Mouse (Mus musculus): ENCODE data around the gene Capn9. TPM values are rescaled to one million over a fixed set of nuclear protein-coding genes. Genes with fewer than 3 reads are reported as not detected.

Gene Capn9
- total and polyA plus RNA-seq, 3 experiments, result 0.10 TPM; not detected in 2

- no peak overlapping the region for H3K27ac ChIP-seq (ENCODE audit: insufficient read depth, low read depth)
- dilution Hi-C loops (cut with MboI; ENCODE audit: extremely low pct_ligation_motif_present, extremely low pct_unique_long_range_greater_than_20kb, low sequenced_read_pairs), result no loop called here
- no peaks in the 10 kb centered on the region for H3K27me3 ChIP-seq (replicated peaks)
- H3K4me3 ChIP-seq (replicated peaks in 1 of 3; ENCODE audit: low read depth in 2 of 3, low read length in 2 of 3, poor library complexity in 1 of 3), result no peak overlapping the region
- H3K79me2 ChIP-seq (replicated peaks; ENCODE audit: control insufficient read depth, extremely low read depth, insufficient read depth, poor library complexity, severe bottlenecking), result no peaks in the 10 kb centered on the region
- no peaks in the 10 kb centered on the region for H3K9me3 ChIP-seq (replicated peaks; ENCODE audit: low read length)
- H3K4me2 ChIP-seq (ENCODE audit: insufficient read depth, low read depth, poor library complexity, severe bottlenecking), result no peak overlapping the region
- in situ Hi-C loops (cut with MboI; ENCODE audit: low pct_ligation_motif_present, low pct_unique_long_range_greater_than_20kb, low sequenced_read_pairs), result no loop called here
- H3K4me1 ChIP-seq (ENCODE audit: control insufficient read depth in 1 of 2, insufficient read depth in 2 of 2), result peaks cover 0 to 5% of the 10 kb centered on the region in 2 experiments; a peak in 2 of 4 replicates
- H3K9ac ChIP-seq (ENCODE audit: insufficient read depth, low read depth), result no peak overlapping the region
- no peak for TF ChIP-seq ZNF384 (IDR thresholded peaks at IDR 0.05; ENCODE audit: low read depth, low read length)
- TF ChIP-seq SIN3A (IDR thresholded peaks at IDR 0.05; ENCODE audit: low read length), result no peak
- H3K36me3 ChIP-seq (replicated peaks in 1 of 2; ENCODE audit: control insufficient read depth in 1 of 2, insufficient read depth in 1 of 2, low read length in 1 of 2), result peaks cover 86 to 98% of the 10 kb centered on the region in 2 experiments
- no peak for DNase-seq (ENCODE audit: extremely low read depth)
Observed at GRCm38 (mm10) chr8:124543272-124543671, 32.6 kb upstream of the Capn9 start.

DNA sequence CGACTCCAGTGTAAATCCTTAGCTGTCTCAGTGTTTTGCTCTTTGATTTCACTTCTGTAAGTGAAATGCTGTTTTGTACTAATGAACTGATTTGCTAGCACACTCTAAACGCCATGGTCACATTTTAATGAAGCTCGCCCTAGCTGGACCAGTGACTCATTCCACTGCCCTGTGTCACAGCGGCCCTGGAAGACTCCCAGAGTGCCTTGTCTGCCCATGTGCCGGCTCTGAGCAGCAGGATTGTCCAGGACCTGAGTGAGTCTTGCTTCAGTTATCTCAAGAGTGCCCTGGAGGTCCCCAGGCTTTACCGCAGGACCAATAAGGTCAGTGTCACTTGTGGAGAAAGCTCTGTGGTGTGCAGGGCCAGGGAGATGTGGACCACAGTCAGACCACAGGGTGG, 29.5 kb upstream of the Capn9 start:
- peaks cover 0 to 5% of the 10 kb centered on the region in 2 experiments; a peak in 2 of 4 replicates for H3K4me1 ChIP-seq (ENCODE audit: control insufficient read depth in 1 of 2, insufficient read depth in 2 of 2)
- no peaks in the 10 kb centered on the region for H3K79me2 ChIP-seq (replicated peaks; ENCODE audit: control insufficient read depth, extremely low read depth, insufficient read depth, poor library complexity, severe bottlenecking)
- no peak overlapping the region for H3K4me2 ChIP-seq (ENCODE audit: insufficient read depth, low read depth, poor library complexity, severe bottlenecking)
- H3K27me3 ChIP-seq (replicated peaks), result no peaks in the 10 kb centered on the region
- peaks cover 90 to 97% of the 10 kb centered on the region in 2 experiments for H3K36me3 ChIP-seq (replicated peaks in 1 of 2; ENCODE audit: control insufficient read depth in 1 of 2, insufficient read depth in 1 of 2, low read length in 1 of 2)
- no peak for DNase-seq (ENCODE audit: extremely low read depth)
- no peak overlapping the region for H3K27ac ChIP-seq (ENCODE audit: insufficient read depth, low read depth)
- H3K4me3 ChIP-seq (replicated peaks in 1 of 3; ENCODE audit: low read depth in 2 of 3, low read length in 2 of 3, poor library complexity in 1 of 3), result no peak overlapping the region
- in situ Hi-C loops (cut with MboI; ENCODE audit: low pct_ligation_motif_present, low pct_unique_long_range_greater_than_20kb, low sequenced_read_pairs) (no loop called here), dilution Hi-C loops (cut with MboI; ENCODE audit: extremely low pct_ligation_motif_present, extremely low pct_unique_long_range_greater_than_20kb, low sequenced_read_pairs) (no loop called here)
- TF ChIP-seq EP300 (IDR thresholded peaks at IDR 0.05; ENCODE audit: low read length), result no peak
- no peak for TF ChIP-seq POLR2A (IDR thresholded peaks at IDR 0.05; ENCODE audit: low read depth, low read length)
- no peak for TF ChIP-seq USF2 (conservative IDR thresholded peaks at IDR 0.05; ENCODE audit: low read depth, low read length)
- H3K9ac ChIP-seq (ENCODE audit: insufficient read depth, low read depth), result no peak overlapping the region
- H3K9me3 ChIP-seq (replicated peaks; ENCODE audit: low read length), result no peaks in the 10 kb centered on the region

DNA sequence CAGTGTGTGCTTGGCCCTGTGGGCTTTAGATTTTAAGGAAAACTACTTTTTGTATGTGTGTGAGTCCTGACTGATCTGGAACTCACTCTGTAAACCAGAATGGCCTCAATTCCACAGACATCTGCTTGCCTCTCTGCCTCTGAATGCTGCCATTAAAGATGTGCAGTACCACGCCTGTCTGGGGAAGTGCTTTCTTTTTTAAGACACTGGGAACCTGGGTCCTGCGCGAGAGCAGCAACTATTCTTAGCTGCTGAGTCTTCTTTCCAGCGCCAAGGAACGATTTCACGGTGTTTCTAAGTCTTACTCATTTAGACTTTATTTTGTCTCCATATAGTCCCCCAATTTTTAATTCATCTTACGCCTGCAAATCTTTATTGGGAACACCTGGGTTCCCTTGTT, 29.1 kb upstream of the Capn9 start:
- H3K9me3 ChIP-seq (replicated peaks; ENCODE audit: low read length), result no peaks in the 10 kb centered on the region
- no peak overlapping the region for H3K4me2 ChIP-seq (ENCODE audit: insufficient read depth, low read depth, poor library complexity, severe bottlenecking)
- no peak overlapping the region for H3K9ac ChIP-seq (ENCODE audit: insufficient read depth, low read depth)
- peaks cover 0 to 5% of the 10 kb centered on the region in 2 experiments; a peak in 2 of 4 replicates for H3K4me1 ChIP-seq (ENCODE audit: control insufficient read depth in 1 of 2, insufficient read depth in 2 of 2)
- TF ChIP-seq IRF4 (IDR thresholded peaks at IDR 0.05; ENCODE audit: low read depth, low read length) (no peak), ZMIZ1 (IDR thresholded peaks at IDR 0.05; ENCODE audit: low read depth, low read length) (no peak), POLR2A (IDR thresholded peaks at IDR 0.05; ENCODE audit: low read depth, low read length) (no peak), TBP (conservative IDR thresholded peaks at IDR 0.05; ENCODE audit: low read depth, low read length) (no peak), MEF2A (IDR thresholded peaks at IDR 0.05; ENCODE audit: borderline replicate concordance, low read depth, low read length) (no peak), NRF1 (IDR thresholded peaks at IDR 0.05; ENCODE audit: low read depth, low read length) (no peak), POLR2AphosphoS2 (IDR thresholded peaks at IDR 0.05; ENCODE audit: low read depth, low read length) (no peak), ELF1 (IDR thresholded peaks at IDR 0.05; ENCODE audit: low read depth, low read length) (no peak), CTCF (conservative IDR thresholded peaks at IDR 0.05 in 1 of 2, IDR thresholded peaks at IDR 0.05 in 1 of 2; ENCODE audit: low read depth in 2 of 2, low read length in 2 of 2) (no peak), TCF12 (IDR thresholded peaks at IDR 0.05; ENCODE audit: low read depth, low read length) (no peak), EP300 (IDR thresholded peaks at IDR 0.05; ENCODE audit: low read length) (no peak), CHD2 (IDR thresholded peaks at IDR 0.05; ENCODE audit: low read length) (no peak), MAZ (IDR thresholded peaks at IDR 0.05; ENCODE audit: low read depth, low read length) (no peak)
- no peaks in the 10 kb centered on the region for H3K79me2 ChIP-seq (replicated peaks; ENCODE audit: control insufficient read depth, extremely low read depth, insufficient read depth, poor library complexity, severe bottlenecking)
- in situ Hi-C loops (cut with MboI; ENCODE audit: low pct_ligation_motif_present, low pct_unique_long_range_greater_than_20kb, low sequenced_read_pairs), result no loop called here
- dilution Hi-C loops (cut with MboI; ENCODE audit: extremely low pct_ligation_motif_present, extremely low pct_unique_long_range_greater_than_20kb, low sequenced_read_pairs), result no loop called here
- H3K36me3 ChIP-seq (replicated peaks in 1 of 2; ENCODE audit: control insufficient read depth in 1 of 2, insufficient read depth in 1 of 2, low read length in 1 of 2), result peaks cover 86 to 97% of the 10 kb centered on the region in 2 experiments
- H3K27me3 ChIP-seq (replicated peaks), result no peaks in the 10 kb centered on the region
- DNase-seq (ENCODE audit: extremely low read depth), result no peak
- H3K4me3 ChIP-seq (replicated peaks in 1 of 3; ENCODE audit: low read depth in 2 of 3, low read length in 2 of 3, poor library complexity in 1 of 3), result no peak overlapping the region
- H3K27ac ChIP-seq (ENCODE audit: insufficient read depth, low read depth), result no peak overlapping the region

Measured in CH12.LX (cell line).